ENCODE assay signal across 25 mouse cellular contexts in the genomic region with DNA sequence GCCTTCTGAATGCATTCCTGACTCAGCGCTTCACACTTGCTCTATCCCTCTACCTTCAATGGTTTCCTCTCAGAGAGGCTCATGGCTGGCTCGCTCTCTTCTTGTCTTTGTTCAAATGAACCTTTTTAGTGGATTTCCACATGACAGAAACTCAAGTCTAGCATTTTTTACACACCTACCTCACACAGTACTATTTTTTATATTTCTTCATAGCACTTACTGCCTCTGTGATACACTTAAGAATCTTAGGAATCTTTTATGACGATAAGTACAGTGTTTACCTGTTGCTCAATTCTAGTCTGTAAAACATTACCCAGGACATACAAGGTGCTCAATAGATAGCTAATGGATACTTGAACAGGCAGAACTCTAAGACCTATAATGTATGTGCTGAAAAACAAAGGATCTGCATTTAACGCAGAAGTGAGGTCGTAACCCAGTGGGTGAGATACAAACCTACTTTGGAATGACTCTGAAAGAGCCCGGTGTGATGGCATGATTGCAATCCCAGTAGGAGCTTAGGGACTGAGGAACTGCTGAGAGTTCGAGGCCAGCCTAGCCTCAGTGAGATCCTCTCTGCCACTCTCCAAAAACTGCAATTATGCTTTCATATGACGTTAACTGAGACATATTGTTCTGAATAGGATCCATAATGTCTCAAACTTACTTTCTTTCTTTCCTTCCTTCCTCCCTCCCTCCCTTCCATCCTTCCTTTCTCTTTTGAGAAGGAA. TPM values are rescaled to one million over a fixed set of nuclear protein-coding genes. Genes with fewer than 3 reads are reported as not detected.
"Had no signal": no experiment of that assay in that cellular context is flagged by ENCODE, and none has a peak within 500 bp of the region (broad histone marks: within the 10 kb centered on the region; RNA-seq: fewer than 3 reads in every experiment).

No protein-coding gene starts in this region.

- H3K4me3 ChIP-seq: limb, embryonic 12.5 days; limb, embryonic 15.5 days; liver, embryonic 13.5 days; lung, embryonic 15.5 days; midbrain, embryonic 12.5 days; myocyte; neural tube, embryonic 13.5 days; stomach, embryonic 15.5 days had no signal

- ATAC-seq: midbrain, embryonic 16.5 days had no signal

- DNase-seq: kidney, adult 18-20 months; kidney, adult 9 months; kidney, postnatal 14 days; kidney, postnatal 4 days; left cerebral cortex, postnatal 4 days; liver, embryonic 13.5 days; lung, adult 18-20 months; lung, postnatal 36 days; retina, postnatal 1 day; right cerebral cortex, postnatal 25 days; spleen, adult 18-20 months; thymus, adult 2 months; thymus, postnatal 14 days; thymus, postnatal 4 days had no signal

- H3K4me1 ChIP-seq: limb, embryonic 12.5 days; limb, embryonic 15.5 days; liver, embryonic 13.5 days; lung, embryonic 15.5 days; midbrain, embryonic 12.5 days; stomach, embryonic 15.5 days had no signal

- H3K27me3 ChIP-seq: limb, embryonic 12.5 days; limb, embryonic 15.5 days; liver, embryonic 13.5 days; lung, embryonic 15.5 days; midbrain, embryonic 12.5 days; neural tube, embryonic 13.5 days; stomach, embryonic 15.5 days had no signal

- H3K4me2 ChIP-seq: limb, embryonic 12.5 days; limb, embryonic 15.5 days; liver, embryonic 13.5 days; lung, embryonic 15.5 days; midbrain, embryonic 12.5 days; neural tube, embryonic 13.5 days; stomach, embryonic 15.5 days had no signal

- H3K9me3 ChIP-seq: limb, embryonic 12.5 days; limb, embryonic 15.5 days; liver, embryonic 13.5 days; lung, embryonic 15.5 days; midbrain, embryonic 12.5 days; neural tube, embryonic 13.5 days; stomach, embryonic 15.5 days had no signal

- H3K9ac ChIP-seq: limb, embryonic 12.5 days; limb, embryonic 15.5 days; liver, embryonic 13.5 days; lung, embryonic 15.5 days; midbrain, embryonic 12.5 days; neural tube, embryonic 13.5 days; stomach, embryonic 15.5 days had no signal

- H3K27ac ChIP-seq: limb, embryonic 12.5 days; limb, embryonic 15.5 days; liver, embryonic 13.5 days; lung, embryonic 15.5 days; midbrain, embryonic 12.5 days; neural tube, embryonic 13.5 days; stomach, embryonic 15.5 days had no signal

RNA-seq across cellular contexts. Expression of gene Morn2, which starts 10.5 kb away (rescaled TPM):
- total RNA-seq: monocyte, adult 5-6 weeks had no signal

RNA-seq across cellular contexts. Expression of gene Arhgef33, which starts 27.7 kb away (rescaled TPM):
- total RNA-seq: megakaryocyte-erythroid progenitor cell, adult 5-6 weeks; neutrophil, adult 5-6 weeks had no signal
